13 mouse cellular contexts compared by ENCODE assay signal in genomic region chr4:137837792-137838191, GRCm38 (mm10). TPM values are rescaled to one million over a fixed set of nuclear protein-coding genes. Genes with fewer than 3 reads are reported as not detected.
DNase-seq lines count a peak whose midpoint lies in the region; ATAC-seq lines count a peak whose summit lies in the region.
"Had no signal": no experiment of that assay in that cellular context is flagged by ENCODE, and none has a peak within 500 bp of the region (broad histone marks: within the 10 kb centered on the region; RNA-seq: fewer than 3 reads in every experiment).

No protein-coding gene starts in this region.

- no peak overlapping the region for H3K4me3 ChIP-seq in heart, embryonic 12.5 days
- H3K4me3 ChIP-seq: stomach, embryonic 15.5 days had no signal

- ATAC-seq in heart, embryonic 12.5 days (ENCODE audit: insufficient number of reproducible peaks, low FRiP score), result no peak
- ATAC-seq: hindbrain, embryonic 16.5 days had no signal

- peak; percentile 81 to 89 for DNase-seq in heart, adult 18-20 months
- DNase-seq in 3T3-L1 (ENCODE audit: low read depth, low spot score), result peak; percentile 84
- DNase-seq in adrenal gland, adult 2 months, result peak; percentile 85
- DNase-seq in heart, postnatal 14 days, result peak; percentile 28 to 33
- DNase-seq in thymus, adult 18-20 months, result no peak
- DNase-seq in thymus, postnatal 10 days (ENCODE audit: low spot score in 2 of 2), result no peak
- DNase-seq in layer of hippocampus, postnatal 10 days (ENCODE audit: low spot score in 2 of 2), result no peak
- DNase-seq: cerebellum, adult 9-11 months; liver had no signal

- intact Hi-C loops in heart, postnatal 14 days (cut with DNase I), result loop anchor here (2.0 kb wide), 1 partner anchor 41 kb away; the partner anchor contains the start of gene Alpl

- no peaks in the 10 kb centered on the region for H3K9me3 ChIP-seq in heart, embryonic 12.5 days (replicated peaks)
- H3K9me3 ChIP-seq: stomach, embryonic 15.5 days had no signal

- no peaks in the 10 kb centered on the region for H3K36me3 ChIP-seq in heart, embryonic 12.5 days
- H3K36me3 ChIP-seq: stomach, embryonic 15.5 days had no signal

- peaks cover 9% of the 10 kb centered on the region; the same call in 1 of the 2 replicates for H3K27me3 ChIP-seq in heart, embryonic 12.5 days (replicated peaks)
- H3K27me3 ChIP-seq: stomach, embryonic 15.5 days had no signal

- H3K4me1 ChIP-seq in heart, embryonic 12.5 days (replicated peaks), result peaks cover 3% of the 10 kb centered on the region; the same call in 1 of the 2 replicates

- H3K4me2 ChIP-seq in heart, embryonic 12.5 days, result no peak overlapping the region
- H3K4me2 ChIP-seq: stomach, embryonic 15.5 days had no signal

- no peak overlapping the region for H3K9ac ChIP-seq in heart, embryonic 12.5 days
- H3K9ac ChIP-seq: stomach, embryonic 15.5 days had no signal

- no peak overlapping the region for H3K27ac ChIP-seq in heart, embryonic 12.5 days (ENCODE audit: poor library complexity, severe bottlenecking)
- H3K27ac ChIP-seq: macrophage; stomach, embryonic 15.5 days had no signal

- WGBS in heart, embryonic 12.5 days, result 72% methylated on average over 8 of the region's 8 CpGs

RNA-seq across cellular contexts. Expression of gene Ece1, which starts 24.2 kb away (rescaled TPM):
- 100 to 1,000 TPM; 105 to 121 TPM for total RNA-seq in heart, adult 18-20 months (2021)
- 122 and 144 TPM in 2 replicates for polyA plus RNA-seq in heart, embryonic 12.5 days (2016; fragmentation: Nextera tagmentation; extraction: Ambion mirVana)
- total RNA-seq in adrenal gland, adult 2 months (2021), result 100 to 1,000 TPM; 228 to 424 TPM
- polyA plus RNA-seq in adrenal gland, adult 2 months (2012; rRNA removed), result 50.0 and 414 TPM in 2 replicates
- total RNA-seq in heart, postnatal 14 days (2021), result 100 to 1,000 TPM in 1 of 2 experiments, 10 to 100 TPM in 1; 94.5 to 117 TPM
- total RNA-seq in layer of hippocampus, postnatal 10 days (2021), result 10 to 100 TPM; 55.7 to 67.8 TPM

RNA-seq across cellular contexts. Expression of gene Alpl, which starts 41.6 kb away (rescaled TPM):
- 10 to 100 TPM; 55.4 to 56.0 TPM for total RNA-seq in heart, adult 18-20 months (2021)
- polyA plus RNA-seq in heart, embryonic 12.5 days (2016; fragmentation: Nextera tagmentation; extraction: Ambion mirVana), result 1.7 and 2.2 TPM in 2 replicates
- total RNA-seq in adrenal gland, adult 2 months (2021), result 10 to 100 TPM in 1 of 2 experiments, 1 to 10 TPM in 1; 6.1 to 59.6 TPM
- polyA plus RNA-seq in adrenal gland, adult 2 months (2012; rRNA removed), result 4.7 and 7.4 TPM in 2 replicates
- 10 to 100 TPM; 51.5 to 72.3 TPM for total RNA-seq in heart, postnatal 14 days (2021)
- 1 to 10 TPM; 6.0 to 7.4 TPM for total RNA-seq in layer of hippocampus, postnatal 10 days (2021)
- polyA plus RNA-seq: macrophage had no signal

Comparison
In these comparisons a context has a peak if more than half of its experiments do, and no peak if none do; other contexts are left out.
1. DNase-seq: peak in heart, adult 18-20 months (2 of 2), 3T3-L1 (single experiment), adrenal gland, adult 2 months (single experiment) and heart, postnatal 14 days (2 of 2); none in thymus, adult 18-20 months (0 of 2), thymus, postnatal 10 days (0 of 2) and layer of hippocampus, postnatal 10 days (0 of 2).